Mouse (Mus musculus): ENCODE data around the gene Fkrp. TPM values are rescaled to one million over a fixed set of nuclear protein-coding genes. Genes with fewer than 3 reads are reported as not detected.

The Fkrp gene
- polyA plus RNA-seq, 1 experiment from 2014 or later = 28.3 TPM

Other genes starting within 250 kb of the Fkrp start
- 18.5 and 19.0 TPM in 2 replicates for gene Arhgap35, start 201.7 kb downstream of the Fkrp start, polyA plus RNA-seq (2014; fragmentation: Nextera tagmentation; extraction: Ambion mirVana)
- not detected in 2 replicates for gene Ceacam15, start 141.0 kb downstream of the Fkrp start, polyA plus RNA-seq (2014; fragmentation: Nextera tagmentation; extraction: Ambion mirVana)
- gene Ceacam9, start 94.8 kb downstream of the Fkrp start, polyA plus RNA-seq (2014; fragmentation: Nextera tagmentation; extraction: Ambion mirVana) = not detected in 2 replicates
- 255 and 270 TPM in 2 replicates for gene Ap2s1, start 78.3 kb downstream of the Fkrp start, polyA plus RNA-seq (2014; fragmentation: Nextera tagmentation; extraction: Ambion mirVana)
- 41.5 and 43.9 TPM in 2 replicates for gene Slc1a5, start 35.4 kb downstream of the Fkrp start, polyA plus RNA-seq (2014; fragmentation: Nextera tagmentation; extraction: Ambion mirVana)
- 107 and 111 TPM in 2 replicates for gene Strn4, start 843 bp downstream of the Fkrp start, polyA plus RNA-seq (2014; fragmentation: Nextera tagmentation; extraction: Ambion mirVana)
- 12.0 and 12.8 TPM in 2 replicates for gene Prkd2, start 26.2 kb upstream of the Fkrp start, polyA plus RNA-seq (2014; fragmentation: Nextera tagmentation; extraction: Ambion mirVana)
- 5.3 and 5.5 TPM in 2 replicates for gene Dact3, start 58.6 kb upstream of the Fkrp start, polyA plus RNA-seq (2014; fragmentation: Nextera tagmentation; extraction: Ambion mirVana)
- 12.5 and 13.9 TPM in 2 replicates for gene Gng8, start 75.1 kb upstream of the Fkrp start, polyA plus RNA-seq (2014; fragmentation: Nextera tagmentation; extraction: Ambion mirVana)
- 2.2 and 2.3 TPM in 2 replicates for gene Ptgir, start 89.8 kb upstream of the Fkrp start, polyA plus RNA-seq (2014; fragmentation: Nextera tagmentation; extraction: Ambion mirVana)
- gene Calm3, start 107.4 kb upstream of the Fkrp start, polyA plus RNA-seq (2014; fragmentation: Nextera tagmentation; extraction: Ambion mirVana) = 184 and 190 TPM in 2 replicates
- gene Pnmal2, start 128.0 kb upstream of the Fkrp start, polyA plus RNA-seq (2014; fragmentation: Nextera tagmentation; extraction: Ambion mirVana) = 4.1 and 5.3 TPM in 2 replicates
- 3.7 and 4.1 TPM in 2 replicates for gene Pnmal1, start 142.9 kb upstream of the Fkrp start, polyA plus RNA-seq (2014; fragmentation: Nextera tagmentation; extraction: Ambion mirVana)
- 0.51 and 0.62 TPM in 2 replicates for gene Gm42372, start 166.4 kb upstream of the Fkrp start, polyA plus RNA-seq (2014; fragmentation: Nextera tagmentation; extraction: Ambion mirVana)
- 24.1 and 26.0 TPM in 2 replicates for gene Ccdc8, start 176.0 kb upstream of the Fkrp start, polyA plus RNA-seq (2014; fragmentation: Nextera tagmentation; extraction: Ambion mirVana)
- 101 and 103 TPM in 2 replicates for gene Ppp5c, start 211.2 kb upstream of the Fkrp start, polyA plus RNA-seq (2014; fragmentation: Nextera tagmentation; extraction: Ambion mirVana)
- 55.8 and 58.2 TPM in 2 replicates for gene Hif3a, start 245.7 kb upstream of the Fkrp start, polyA plus RNA-seq (2014; fragmentation: Nextera tagmentation; extraction: Ambion mirVana)

Data from intestine, embryonic 14.5 days (tissue).